Mouse (Mus musculus): Measurements from ENCODE around the gene Kcnd3.

GRCm38 (mm10) chr3:105680346-105680745, 228.2 kb downstream of the Kcnd3 start:
- no peak for TF ChIP-seq CTCF (IDR thresholded peaks at IDR 0.05; ENCODE audit: low read depth, low read length)
- no peak for TF ChIP-seq TAL1 (conservative IDR thresholded peaks at IDR 0.05; ENCODE audit: low read depth, low read length)
- no peak for TF ChIP-seq POLR2AphosphoS5 (IDR thresholded peaks at IDR 0.05; ENCODE audit: insufficient replicate concordance, low read depth, low read length)
- TF ChIP-seq GATA1 (IDR thresholded peaks at IDR 0.05; ENCODE audit: borderline replicate concordance, low read length), result no peak
- TF ChIP-seq GATA2 (IDR thresholded peaks at IDR 0.05; ENCODE audit: borderline replicate concordance, low read depth, low read length), result no peak
